Comparison of ENCODE assay signal across 22 mouse cellular contexts in the genomic region with DNA sequence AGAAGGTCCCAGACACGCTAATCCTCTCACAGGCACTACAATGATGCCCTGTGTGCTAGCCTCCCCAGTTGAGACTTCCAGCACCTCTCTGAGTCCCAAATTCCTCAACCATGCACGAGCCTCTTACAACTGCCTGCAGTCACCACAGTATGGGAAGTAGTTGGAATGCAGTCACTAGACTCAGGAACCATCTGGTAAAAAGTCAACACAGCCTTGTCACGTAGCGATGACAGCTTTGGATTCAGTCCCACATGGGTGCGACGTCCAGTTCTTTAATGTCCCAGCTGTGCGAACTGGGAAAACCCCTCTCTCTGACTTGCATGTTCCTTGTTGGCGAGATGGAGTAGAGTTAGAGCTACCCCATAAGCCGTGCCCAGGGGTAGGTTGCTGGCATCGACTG.
DNase-seq lines count a peak whose midpoint lies in the region; ATAC-seq and TF ChIP-seq lines count a peak whose summit lies in the region.
"Had no signal": no experiment of that assay in that cellular context is flagged by ENCODE, and none has a peak within 500 bp of the region (broad histone marks: within the 10 kb centered on the region; RNA-seq: fewer than 3 reads in every experiment).

No protein-coding gene starts in this region.

- intact Hi-C loops in gastrocnemius, adult 2 months (cut with DNase I): loop anchor here (2.0 kb wide), 1 partner anchor 14 kb away; no protein-coding TSS in a partner anchor

- peak overlapping the region; percentile 53 for H3K27ac ChIP-seq in gastrocnemius, adult 2 months
- H3K27ac ChIP-seq in lung, embryonic 16.5 days (ENCODE audit: low read length): no peak overlapping the region
- H3K27ac ChIP-seq in heart, embryonic 16.5 days (ENCODE audit: low read length): no peak overlapping the region
- H3K27ac ChIP-seq: embryonic facial prominence, embryonic 10.5 days; kidney, embryonic 15.5 days; limb, embryonic 12.5 days; macrophage had no signal

- H3K4me1 ChIP-seq in lung, embryonic 16.5 days (replicated peaks; ENCODE audit: control insufficient read depth, insufficient read depth, low read length): no peaks in the 10 kb centered on the region
- H3K4me1 ChIP-seq in heart, embryonic 16.5 days (ENCODE audit: control insufficient read depth, insufficient read depth, low read length): peaks cover 7% of the 10 kb centered on the region; the same call in 1 of the 2 replicates
- H3K4me1 ChIP-seq: embryonic facial prominence, embryonic 10.5 days; kidney, embryonic 15.5 days; limb, embryonic 12.5 days had no signal

- TF ChIP-seq CTCF in gastrocnemius, adult 2 months (IDR thresholded peaks at IDR 0.05): no peak

- no peaks in the 10 kb centered on the region for H3K9me3 ChIP-seq in lung, embryonic 16.5 days (ENCODE audit: control insufficient read depth, low read length)
- H3K9me3 ChIP-seq in heart, embryonic 16.5 days (replicated peaks; ENCODE audit: control insufficient read depth, low read length): no peaks in the 10 kb centered on the region
- H3K9me3 ChIP-seq: embryonic facial prominence, embryonic 10.5 days; kidney, embryonic 15.5 days; limb, embryonic 12.5 days had no signal

- no peak overlapping the region for H3K9ac ChIP-seq in lung, embryonic 16.5 days (ENCODE audit: low read length)
- no peak overlapping the region for H3K9ac ChIP-seq in heart, embryonic 16.5 days (ENCODE audit: low read length)
- H3K9ac ChIP-seq: forebrain, postnatal 0 days; kidney, embryonic 15.5 days; limb, embryonic 12.5 days; liver, postnatal 0 days had no signal

- WGBS in lung, embryonic 16.5 days: 49% methylated on average over 10 of the region's 10 CpGs
- WGBS in heart, embryonic 16.5 days: 47% methylated on average over 10 of the region's 10 CpGs

- H3K4me3 ChIP-seq in gastrocnemius, adult 2 months: no peak overlapping the region
- no peak overlapping the region for H3K4me3 ChIP-seq in lung, embryonic 16.5 days (ENCODE audit: low read length)
- no peak overlapping the region for H3K4me3 ChIP-seq in heart, embryonic 16.5 days (ENCODE audit: low read length)
- H3K4me3 ChIP-seq: embryonic facial prominence, embryonic 10.5 days; kidney, embryonic 15.5 days; limb, embryonic 12.5 days had no signal

- H3K27me3 ChIP-seq in lung, embryonic 16.5 days (ENCODE audit: control insufficient read depth, insufficient read depth, low read depth, low read length): no peaks in the 10 kb centered on the region
- no peaks in the 10 kb centered on the region for H3K27me3 ChIP-seq in heart, embryonic 16.5 days (ENCODE audit: control insufficient read depth, insufficient read depth, low read length)
- H3K27me3 ChIP-seq: kidney, embryonic 15.5 days; limb, embryonic 12.5 days had no signal

- H3K4me2 ChIP-seq in lung, embryonic 16.5 days (ENCODE audit: low read depth, low read length): no peak overlapping the region
- no peak overlapping the region for H3K4me2 ChIP-seq in heart, embryonic 16.5 days (ENCODE audit: low read depth, low read length)
- H3K4me2 ChIP-seq: kidney, embryonic 15.5 days; limb, embryonic 12.5 days; liver, embryonic 11.5 days; midbrain, embryonic 11.5 days had no signal

- peak; percentile 47 for ATAC-seq in lung, embryonic 16.5 days (ENCODE audit: low read depth)
- peak; percentile 87 for ATAC-seq in heart, embryonic 16.5 days (replicated peaks; ENCODE audit: extremely low read depth, insufficient read depth, low FRiP score)
- no peak for ATAC-seq in erythroblast, adult 5-6 weeks (replicated peaks; ENCODE audit: low FRiP score, poor library complexity, severe bottlenecking)
- ATAC-seq in megakaryocyte-erythroid progenitor cell, adult 5-6 weeks (replicated peaks; ENCODE audit: low FRiP score, low TSS enrichment, poor library complexity, severe bottlenecking): no peak
- ATAC-seq: forebrain, postnatal 0 days; intestine, postnatal 0 days; liver, postnatal 0 days had no signal

- DNase-seq in gastrocnemius, adult 2 months: no peak
- DNase-seq in gastrocnemius, postnatal 4 days (ENCODE audit: low spot score in 2 of 2): no peak
- DNase-seq in lung, adult 18-20 months: no peak
- peak; percentile 19 for DNase-seq in skeletal muscle tissue, adult 2 months (ENCODE audit: low read depth, low spot score)
- DNase-seq: adrenal gland, postnatal 25 days; cerebellum, adult 11 months; cerebellum, adult 9-11 months; forebrain, postnatal 0 days; kidney, postnatal 36 days; layer of hippocampus, postnatal 36 days; liver, postnatal 0 days had no signal

- no peaks in the 10 kb centered on the region for H3K36me3 ChIP-seq in lung, embryonic 16.5 days (ENCODE audit: control insufficient read depth, insufficient read depth, low read length)
- no peaks in the 10 kb centered on the region for H3K36me3 ChIP-seq in heart, embryonic 16.5 days (ENCODE audit: control insufficient read depth, insufficient read depth)
- H3K36me3 ChIP-seq: embryonic facial prominence, embryonic 10.5 days; kidney, embryonic 15.5 days; limb, embryonic 12.5 days had no signal

Comparison
In these comparisons a context has a peak if more than half of its experiments do, and no peak if none do; other contexts are left out.
1. ATAC-seq: peak in lung, embryonic 16.5 days (single experiment) and heart, embryonic 16.5 days (single experiment); none in erythroblast, adult 5-6 weeks (single experiment) and megakaryocyte-erythroid progenitor cell, adult 5-6 weeks (single experiment).